Mouse (Mus musculus): ENCODE results near the gene Sltm. TPM values are rescaled to one million over a fixed set of nuclear protein-coding genes. Genes with fewer than 3 reads are reported as not detected.
A peak's percentile ranks its signal among the peaks of the same experiment; 100 is the strongest.

Sltm gene
- polyA plus RNA-seq (2014; fragmentation: Nextera tagmentation; extraction: Ambion mirVana) = 50.7 and 54.6 TPM in 2 replicates

- no peaks in the 10 kb centered on the region for H3K36me3 ChIP-seq (ENCODE audit: control insufficient read depth, insufficient read depth, low read length)
- under 1% methylated on average over 62 of the region's 75 CpGs for WGBS
- H3K9me3 ChIP-seq (replicated peaks; ENCODE audit: control insufficient read depth, low read length) = no peaks in the 10 kb centered on the region
- H3K9ac ChIP-seq (ENCODE audit: low read length) = peak within 1 kb of the TSS; percentile 97
- H3K4me1 ChIP-seq (ENCODE audit: control insufficient read depth, insufficient read depth, low read length) = peaks cover 8% of the 10 kb centered on the region
- peak within 1 kb of the TSS; percentile 74 for H3K4me2 ChIP-seq (ENCODE audit: low read length)
- DNase-seq (ENCODE audit: low spot score) (peak; percentile 98), ATAC-seq (peak; percentile 98)
- H3K4me3 ChIP-seq (ENCODE audit: low read depth, low read length) = peak within 1 kb of the TSS; percentile 87
- no peaks in the 10 kb centered on the region for H3K27me3 ChIP-seq (replicated peaks; ENCODE audit: control insufficient read depth, insufficient read depth, low read length)
- peak within 1 kb of the TSS; percentile 98 for H3K27ac ChIP-seq (ENCODE audit: low read depth, low read length)
Measured at GRCm38 (mm10) chr9:70542305-70543041, at the start of gene Sltm. Gene Sltm, plus strand, starts transcription at chr9:70542754.

- Histone ChIP-seq H3K9me3 (replicated peaks; ENCODE audit: control insufficient read depth, low read length) (no peaks in the 10 kb centered on the region), H3K27me3 (replicated peaks; ENCODE audit: control insufficient read depth, insufficient read depth, low read length) (no peaks in the 10 kb centered on the region), H3K4me3 (ENCODE audit: low read depth, low read length) (no peak overlapping the region), H3K36me3 (ENCODE audit: control insufficient read depth, insufficient read depth, low read length) (peaks cover 7% of the 10 kb centered on the region; the same call in 1 of the 2 replicates), H3K9ac (ENCODE audit: low read length) (no peak overlapping the region), H3K4me1 (ENCODE audit: control insufficient read depth, insufficient read depth, low read length) (no peaks in the 10 kb centered on the region), H3K4me2 (ENCODE audit: low read length) (no peak overlapping the region), H3K27ac (ENCODE audit: low read depth, low read length) (no peak overlapping the region)
- ATAC-seq (no peak), DNase-seq (ENCODE audit: low spot score) (no peak)
- 92% methylated on average over 2 of the region's 2 CpGs for WGBS
Measured at GRCm38 (mm10) chr9:70493038-70493437, 49.5 kb upstream of the Sltm start.

GRCm38 (mm10) chr9:70496990-70497389 is 45.6 kb upstream of the Sltm start:
- Histone ChIP-seq H3K9me3 (replicated peaks; ENCODE audit: control insufficient read depth, low read length) (no peaks in the 10 kb centered on the region), H3K4me2 (ENCODE audit: low read length) (no peak overlapping the region), H3K4me3 (ENCODE audit: low read depth, low read length) (no peak overlapping the region), H3K27me3 (replicated peaks; ENCODE audit: control insufficient read depth, insufficient read depth, low read length) (no peaks in the 10 kb centered on the region), H3K36me3 (ENCODE audit: control insufficient read depth, insufficient read depth, low read length) (peaks cover 9% of the 10 kb centered on the region; the same call in 1 of the 2 replicates), H3K27ac (ENCODE audit: low read depth, low read length) (no peak overlapping the region), H3K9ac (ENCODE audit: low read length) (no peak overlapping the region), H3K4me1 (ENCODE audit: control insufficient read depth, insufficient read depth, low read length) (no peaks in the 10 kb centered on the region; the same call in 1 of the 2 replicates)
- no peak for DNase-seq (ENCODE audit: low spot score)
- no peak for ATAC-seq

GRCm38 (mm10) chr9:70502284-70503014 is 40.1 kb upstream of the Sltm start:
- ATAC-seq = no peak
- peaks cover 6% of the 10 kb centered on the region for H3K4me1 ChIP-seq (ENCODE audit: control insufficient read depth, insufficient read depth, low read length)
- 36% methylated on average over 10 of the region's 10 CpGs for WGBS

GRCm38 (mm10) chr9:70503015-70503603 is 39.4 kb upstream of the Sltm start:
- peak; percentile 87 for ATAC-seq
- H3K27me3 ChIP-seq (replicated peaks; ENCODE audit: control insufficient read depth, insufficient read depth, low read length) = no peaks in the 10 kb centered on the region

More at GRCm38 (mm10) chr9:70502284-70503014, 40.1 kb upstream of the Sltm start:
- Histone ChIP-seq H3K9ac (ENCODE audit: low read length) (peak overlapping the region; percentile 97), H3K4me2 (ENCODE audit: low read length) (peak overlapping the region; percentile 65), H3K36me3 (ENCODE audit: control insufficient read depth, insufficient read depth, low read length) (0 out of 2 replicates have a peak, but pooled peaks cover 4% of the 10 kb centered on the region), H3K27ac (ENCODE audit: low read depth, low read length) (peak overlapping the region; percentile 98; the same call in 1 of the 2 replicates), H3K9me3 (replicated peaks; ENCODE audit: control insufficient read depth, low read length) (no peaks in the 10 kb centered on the region), H3K27me3 (replicated peaks; ENCODE audit: control insufficient read depth, insufficient read depth, low read length) (no peaks in the 10 kb centered on the region), H3K4me3 (ENCODE audit: low read depth, low read length) (peak overlapping the region; percentile 87)
- peak; percentile 6 for DNase-seq (ENCODE audit: low spot score)

GRCm38 (mm10) chr9:70503626-70504041 is 38.9 kb upstream of the Sltm start, which contains the start of gene Rnf111:
Gene Rnf111, minus strand, starts transcription at chr9:70503725.
- Histone ChIP-seq H3K27ac (ENCODE audit: low read depth, low read length) (peak within 1 kb of the TSS; percentile 98), H3K36me3 (ENCODE audit: control insufficient read depth, insufficient read depth, low read length) (0 out of 2 replicates have a peak, but pooled peaks cover 1% of the 10 kb centered on the region), H3K9me3 (replicated peaks; ENCODE audit: control insufficient read depth, low read length) (no peaks in the 10 kb centered on the region), H3K4me1 (ENCODE audit: control insufficient read depth, insufficient read depth, low read length) (peaks cover 6% of the 10 kb centered on the region), H3K9ac (ENCODE audit: low read length) (peak within 1 kb of the TSS; percentile 97), H3K4me3 (ENCODE audit: low read depth, low read length) (peak within 1 kb of the TSS; percentile 87), H3K4me2 (ENCODE audit: low read length) (peak within 1 kb of the TSS; percentile 65), H3K27me3 (replicated peaks; ENCODE audit: control insufficient read depth, insufficient read depth, low read length) (no peaks in the 10 kb centered on the region)
- WGBS = 0% methylated on average over 42 of the region's 45 CpGs
- peak; percentile 97 for ATAC-seq
- DNase-seq (ENCODE audit: low spot score) = peak; percentile 97

More at GRCm38 (mm10) chr9:70503015-70503603, 39.4 kb upstream of the Sltm start:
- Histone ChIP-seq H3K9ac (ENCODE audit: low read length) (peak overlapping the region; percentile 97), H3K4me3 (ENCODE audit: low read depth, low read length) (peak overlapping the region; percentile 87), H3K9me3 (replicated peaks; ENCODE audit: control insufficient read depth, low read length) (no peaks in the 10 kb centered on the region), H3K27ac (ENCODE audit: low read depth, low read length) (peak overlapping the region; percentile 98), H3K4me1 (ENCODE audit: control insufficient read depth, insufficient read depth, low read length) (peaks cover 6% of the 10 kb centered on the region), H3K36me3 (ENCODE audit: control insufficient read depth, insufficient read depth, low read length) (0 out of 2 replicates have a peak, but pooled peaks cover 4% of the 10 kb centered on the region), H3K4me2 (ENCODE audit: low read length) (peak overlapping the region; percentile 65)
- 1% methylated on average over 56 of the region's 70 CpGs for WGBS
- DNase-seq (ENCODE audit: low spot score) = peak; percentile 32

- Histone ChIP-seq H3K4me1 (ENCODE audit: control insufficient read depth, insufficient read depth, low read length) (peaks cover 6% of the 10 kb centered on the region), H3K4me3 (ENCODE audit: low read depth, low read length) (no peak overlapping the region), H3K36me3 (ENCODE audit: control insufficient read depth, insufficient read depth, low read length) (no peaks in the 10 kb centered on the region), H3K4me2 (ENCODE audit: low read length) (no peak overlapping the region), H3K27me3 (replicated peaks; ENCODE audit: control insufficient read depth, insufficient read depth, low read length) (no peaks in the 10 kb centered on the region), H3K9ac (ENCODE audit: low read length) (no peak overlapping the region), H3K27ac (ENCODE audit: low read depth, low read length) (no peak overlapping the region), H3K9me3 (replicated peaks; ENCODE audit: control insufficient read depth, low read length) (no peaks in the 10 kb centered on the region)
- 75% methylated on average over 2 of the region's 2 CpGs for WGBS
- no peak for ATAC-seq
- no peak for DNase-seq (ENCODE audit: low spot score)
Measured at GRCm38 (mm10) chr9:70506186-70506585, 36.4 kb upstream of the Sltm start.

GRCm38 (mm10) chr9:70506787-70507186 is 35.8 kb upstream of the Sltm start:
- Histone ChIP-seq H3K36me3 (ENCODE audit: control insufficient read depth, insufficient read depth, low read length) (no peaks in the 10 kb centered on the region), H3K4me3 (ENCODE audit: low read depth, low read length) (no peak overlapping the region), H3K27me3 (replicated peaks; ENCODE audit: control insufficient read depth, insufficient read depth, low read length) (no peaks in the 10 kb centered on the region), H3K27ac (ENCODE audit: low read depth, low read length) (no peak overlapping the region), H3K4me1 (ENCODE audit: control insufficient read depth, insufficient read depth, low read length) (peaks cover 6% of the 10 kb centered on the region), H3K4me2 (ENCODE audit: low read length) (no peak overlapping the region), H3K9ac (ENCODE audit: low read length) (no peak overlapping the region), H3K9me3 (replicated peaks; ENCODE audit: control insufficient read depth, low read length) (no peaks in the 10 kb centered on the region)
- WGBS = 82% methylated on average over 8 of the region's 8 CpGs
- ATAC-seq (no peak), DNase-seq (ENCODE audit: low spot score) (no peak)
